Mouse (Mus musculus): ENCODE measurements around the gene Plvap.
"Not testable (repeated sequence)": the region's sequence is repeated elsewhere in the genome, so short reads cannot be mapped to it uniquely, and the experiment has no call there.

Plvap gene

DNA sequence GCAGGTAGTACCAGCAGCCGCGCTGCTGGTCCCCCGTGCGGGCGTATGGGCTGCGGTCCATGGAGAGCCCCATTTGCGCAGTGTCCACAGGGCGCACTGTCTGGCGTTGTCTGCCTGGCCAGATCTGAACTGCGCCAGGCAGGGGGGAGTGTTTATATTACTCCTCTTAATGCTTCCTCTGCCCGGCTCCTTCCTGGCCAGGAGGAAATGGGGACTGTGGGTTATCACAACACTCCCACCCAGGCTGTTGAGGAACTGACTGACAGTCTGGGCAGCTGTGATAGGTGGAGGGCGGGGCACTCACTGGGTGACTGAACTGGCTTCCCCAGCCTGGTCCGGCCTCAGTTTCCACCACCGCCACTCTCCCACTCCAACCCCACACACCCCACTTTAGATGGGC is at the start of gene Plvap:
Gene Plvap, minus strand, starts transcription at position 109 of the 400 bp plus-strand sequence.
- DNase-seq (ENCODE audit: low spot score in 2 of 2) = no peak

DNA sequence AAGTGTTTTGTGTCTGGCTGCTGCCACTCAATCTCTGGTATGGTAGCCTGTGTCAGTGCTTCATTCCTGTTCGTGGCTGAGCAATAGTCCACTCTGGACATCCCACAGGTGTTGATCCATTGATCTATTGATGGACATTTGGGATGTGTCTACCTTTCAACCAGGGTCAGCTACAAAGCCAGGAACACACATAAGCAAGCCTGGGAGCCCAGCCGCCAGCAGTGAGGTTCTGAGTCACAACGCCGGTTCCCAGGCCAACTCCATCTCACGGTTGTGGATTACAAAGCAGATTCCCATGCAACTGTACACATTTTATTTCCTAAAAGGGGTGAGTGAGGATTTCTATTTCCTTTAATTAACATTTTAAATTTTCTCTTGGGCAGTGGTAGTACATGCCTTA is 49.2 kb upstream of the Plvap start:
- DNase-seq (ENCODE audit: low spot score in 2 of 2) = no peak

DNA sequence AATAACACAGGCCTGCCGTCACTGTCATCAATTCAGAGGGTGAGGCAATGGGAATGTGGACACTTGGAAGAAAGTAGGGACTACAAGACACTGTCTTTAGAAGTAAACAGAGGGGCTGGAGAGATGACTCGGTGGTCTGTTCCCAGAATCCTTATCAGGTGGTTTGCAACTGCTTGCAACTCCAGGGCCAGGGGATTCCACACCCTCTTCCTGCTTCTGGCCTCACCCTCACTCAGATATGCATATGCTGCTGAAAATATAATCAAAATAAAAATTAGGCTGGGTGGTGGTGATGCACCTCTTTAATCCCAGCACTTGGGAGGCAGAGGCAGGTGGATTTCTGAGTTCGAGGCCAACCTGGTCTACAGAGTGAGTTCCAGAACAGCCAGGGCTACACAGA is 48.5 kb upstream of the Plvap start:
- DNase-seq (ENCODE audit: low spot score in 2 of 2) = no peak

DNA sequence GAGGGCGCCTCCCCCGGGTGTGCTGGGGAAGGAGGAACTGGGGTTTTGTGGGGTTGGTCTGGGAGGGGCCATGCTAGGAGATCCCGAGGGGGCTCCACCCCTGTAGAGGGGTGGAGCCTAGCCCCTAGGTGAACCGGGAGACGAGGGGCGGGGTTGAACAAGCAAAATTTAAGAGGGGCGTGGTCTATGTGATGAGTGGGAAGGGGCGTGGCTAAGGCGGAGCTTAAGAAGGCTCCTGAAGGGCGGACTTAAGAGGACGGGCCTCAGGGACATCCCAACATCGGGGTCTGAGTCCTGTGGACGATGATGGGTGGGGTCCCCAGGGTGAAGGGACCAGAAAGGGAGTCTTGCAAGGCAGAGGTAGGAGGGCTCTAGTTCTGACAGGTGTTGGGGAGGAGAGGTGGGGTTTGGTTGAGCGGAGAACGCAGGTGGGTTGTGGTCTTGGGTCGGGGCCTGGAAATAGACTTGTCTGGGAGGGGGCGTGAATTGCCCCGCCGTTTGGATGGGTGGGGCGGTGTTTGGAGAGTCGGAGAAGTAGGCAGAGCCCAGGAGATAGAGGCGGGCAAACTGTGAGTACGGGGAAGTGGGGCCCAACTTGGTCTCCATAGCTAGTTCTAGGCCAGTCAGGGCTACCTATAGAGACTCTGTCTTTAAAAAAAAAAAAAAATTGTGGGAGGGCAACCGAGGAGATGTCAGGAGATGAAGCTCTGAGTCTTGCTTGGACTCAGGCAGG is 47.6 kb upstream of the Plvap start:
- DNase-seq (ENCODE audit: low spot score in 2 of 2) = no peak

DNA sequence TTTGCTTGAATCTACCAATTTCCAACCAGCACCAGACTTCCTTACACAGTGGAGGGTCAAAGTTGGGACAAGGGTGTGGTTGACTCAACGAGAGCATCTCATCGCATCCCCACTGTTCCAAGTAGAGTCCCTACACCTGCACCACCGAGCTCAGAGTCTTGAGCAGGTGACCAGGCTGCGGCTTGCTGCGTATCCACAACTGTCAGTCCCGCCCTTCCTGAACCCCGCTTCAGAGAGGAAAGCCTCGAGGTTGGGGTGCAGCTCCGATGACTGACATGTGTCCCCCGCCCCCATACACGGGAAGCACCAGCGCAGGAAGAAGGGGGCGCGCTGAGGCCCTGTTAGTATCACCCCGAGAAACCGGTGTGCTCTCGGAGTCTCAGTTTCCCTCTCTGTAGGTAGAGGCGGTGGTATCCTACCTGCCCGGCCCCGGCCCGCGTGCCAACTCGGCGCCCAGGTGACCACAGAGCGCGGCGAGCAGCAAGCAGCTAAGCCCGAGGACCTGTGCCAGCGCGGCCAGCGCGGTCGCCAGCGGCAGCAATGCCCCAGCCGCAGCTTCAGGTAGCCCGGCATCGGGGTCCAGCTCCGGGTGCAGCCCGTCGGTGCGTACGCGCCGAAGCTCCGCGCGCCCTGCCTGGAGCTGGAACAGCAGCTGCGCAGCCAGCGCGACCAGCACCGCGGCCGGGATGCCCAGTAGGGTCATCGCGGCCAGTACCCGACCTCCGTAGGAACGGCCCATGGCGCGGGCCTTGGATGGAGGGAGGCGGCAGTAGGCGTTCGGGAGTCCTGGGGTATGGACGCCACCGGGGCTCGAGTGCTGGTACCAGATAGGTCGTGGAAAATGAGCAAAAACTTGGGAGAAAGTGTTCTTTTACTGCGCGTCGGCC is 46.8 kb upstream of the Plvap start, which contains the start of gene Tmem221:
Gene Tmem221, minus strand, starts transcription at position 801 of the 887 bp plus-strand sequence.
- DNase-seq (ENCODE audit: low spot score in 2 of 2) = no peak

DNA sequence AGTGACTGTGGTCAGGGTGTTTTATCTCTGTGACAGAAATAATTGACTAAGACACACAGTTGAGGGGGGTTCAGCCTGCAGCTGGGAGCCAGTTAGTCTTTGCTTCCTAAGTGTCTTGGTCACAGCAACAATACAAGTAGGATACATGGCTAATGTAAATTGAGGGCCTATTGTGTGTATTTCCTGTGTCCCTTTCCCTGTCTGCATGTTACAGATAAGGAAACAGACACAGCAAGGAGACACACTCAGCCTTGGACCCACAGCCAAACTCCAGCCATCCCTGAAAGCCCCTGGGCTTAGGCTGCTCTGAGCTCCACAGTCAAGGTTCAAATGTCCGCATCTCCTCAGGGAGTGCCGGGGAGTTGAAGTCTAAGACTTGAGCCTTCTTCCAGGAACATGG is 43.1 kb upstream of the Plvap start:
- DNase-seq (ENCODE audit: low spot score in 2 of 2) = no peak

DNA sequence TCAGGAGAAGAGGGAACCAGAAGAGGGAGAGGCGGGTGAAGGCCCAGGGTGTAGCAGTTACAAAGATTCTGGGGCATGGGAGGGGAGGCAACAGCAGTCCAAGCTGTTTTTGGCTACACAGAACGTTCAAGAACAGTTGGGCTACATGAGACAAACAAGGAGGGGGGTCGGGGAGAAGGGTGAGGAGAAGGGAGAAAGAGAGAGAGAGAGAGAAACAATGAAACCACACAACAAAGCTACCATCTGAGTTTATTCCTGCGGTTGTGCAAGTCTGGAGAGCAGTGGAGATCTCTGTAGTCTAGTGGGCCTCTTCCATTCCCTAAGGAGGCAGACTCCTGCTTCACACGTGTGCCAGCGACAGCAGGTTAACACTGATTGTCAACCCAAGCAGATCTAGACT is 42.4 kb upstream of the Plvap start:
- DNase-seq (ENCODE audit: low spot score in 2 of 2) = no peak

DNA sequence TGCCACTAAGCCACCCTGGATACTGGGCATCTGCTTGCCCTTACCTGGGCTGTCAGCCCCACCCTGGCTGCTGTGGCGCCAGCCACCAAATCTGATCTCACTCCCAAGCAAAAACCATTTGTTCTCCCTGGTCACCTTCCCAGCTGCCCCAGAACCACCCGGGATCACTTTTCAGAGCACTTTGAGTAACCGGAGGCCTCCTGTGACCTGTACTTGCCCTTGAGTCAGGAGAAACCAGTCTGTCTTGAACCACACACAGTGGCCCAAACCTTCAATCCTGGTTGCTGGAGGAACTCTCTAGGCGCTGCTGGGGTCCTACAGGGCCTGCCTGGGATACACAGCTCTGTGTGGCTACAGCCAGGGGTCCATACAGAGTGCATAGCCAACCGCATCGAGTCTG is 41.2 kb upstream of the Plvap start:
- DNase-seq (ENCODE audit: low spot score in 2 of 2) = no peak

DNA sequence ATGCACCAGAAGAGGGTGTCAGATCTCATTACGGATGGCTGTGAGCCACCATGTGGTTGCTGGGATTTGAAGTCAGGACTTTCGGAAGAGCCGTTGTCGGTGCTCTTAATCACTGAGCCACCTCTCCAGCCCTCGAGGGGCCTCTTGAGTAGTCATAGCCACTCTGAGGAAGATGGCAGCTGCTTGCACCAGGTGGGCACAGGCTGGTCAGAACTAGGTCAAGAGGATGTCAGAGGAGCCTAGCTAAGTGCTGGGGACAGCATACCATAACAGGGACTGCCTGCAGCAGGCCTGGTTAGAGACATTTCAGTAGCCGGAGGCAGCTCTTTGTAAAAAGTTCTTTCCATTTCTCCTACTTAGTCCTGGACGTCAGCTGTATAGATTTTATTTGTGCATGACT is 39.2 kb upstream of the Plvap start:
- DNase-seq (ENCODE audit: low spot score in 2 of 2) = no peak

DNA sequence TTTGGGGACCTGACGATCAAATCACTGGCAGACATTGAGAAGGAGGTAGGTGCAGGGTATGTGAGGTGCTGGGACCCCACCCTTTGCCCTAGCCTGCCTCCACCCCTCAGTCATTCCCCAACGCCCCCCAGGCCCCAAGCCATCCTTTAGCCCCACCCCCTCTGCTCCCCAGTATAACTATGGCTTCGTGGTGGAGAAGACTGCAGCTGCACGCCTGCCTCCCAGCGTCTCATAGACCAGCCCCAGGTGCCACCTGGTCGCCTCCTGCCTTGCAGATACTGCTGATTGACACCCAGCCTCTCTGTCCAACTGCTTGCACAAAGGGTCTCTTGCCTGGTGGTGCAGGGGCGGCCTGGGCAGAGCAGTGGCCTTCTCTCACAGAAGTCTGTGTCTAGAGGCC is 36.0 kb upstream of the Plvap start:
- DNase-seq (ENCODE audit: low spot score in 2 of 2) = no peak

DNA sequence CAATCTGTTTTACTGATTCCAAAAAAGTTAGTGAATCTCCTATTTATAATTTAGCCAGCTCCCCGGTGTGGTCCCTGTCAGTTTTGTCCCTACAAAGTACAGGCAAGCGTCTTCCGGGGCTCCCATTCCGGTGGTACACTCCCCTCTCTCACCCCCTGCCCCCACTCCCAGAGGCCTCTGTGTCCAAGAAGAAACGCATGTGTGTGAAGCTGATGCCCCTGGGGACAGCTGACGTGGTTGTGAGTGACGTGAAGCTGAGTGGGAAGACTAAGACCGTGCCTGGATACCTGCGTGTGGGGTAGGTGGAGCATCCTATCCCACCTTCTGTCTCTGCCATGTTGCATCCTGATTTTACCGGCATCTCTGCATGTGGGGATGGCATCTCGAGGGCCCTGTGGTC is 33.5 kb upstream of the Plvap start:
- no peak for DNase-seq (ENCODE audit: low spot score in 2 of 2)

DNA sequence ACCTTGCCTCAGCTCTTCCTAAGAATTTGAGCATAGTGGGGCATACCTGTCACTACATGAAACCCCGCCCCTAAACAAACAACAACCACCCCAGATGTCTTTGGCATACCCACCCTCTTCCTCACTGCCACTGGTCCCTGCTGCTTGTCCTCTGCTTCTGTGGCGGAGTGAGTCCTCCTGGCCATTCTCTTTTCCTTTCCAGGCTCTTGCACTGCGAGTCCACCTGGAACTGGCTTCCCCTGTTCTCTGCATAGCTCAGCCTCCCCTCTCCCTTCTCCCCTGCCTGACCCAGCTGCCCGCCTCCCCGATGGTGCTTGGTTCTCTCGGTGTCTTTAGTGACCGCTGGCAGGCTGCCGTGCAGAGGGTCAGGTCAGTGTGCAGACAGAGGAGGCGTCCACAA is 32.2 kb upstream of the Plvap start:
- DNase-seq (ENCODE audit: low spot score in 2 of 2) = no peak

DNA sequence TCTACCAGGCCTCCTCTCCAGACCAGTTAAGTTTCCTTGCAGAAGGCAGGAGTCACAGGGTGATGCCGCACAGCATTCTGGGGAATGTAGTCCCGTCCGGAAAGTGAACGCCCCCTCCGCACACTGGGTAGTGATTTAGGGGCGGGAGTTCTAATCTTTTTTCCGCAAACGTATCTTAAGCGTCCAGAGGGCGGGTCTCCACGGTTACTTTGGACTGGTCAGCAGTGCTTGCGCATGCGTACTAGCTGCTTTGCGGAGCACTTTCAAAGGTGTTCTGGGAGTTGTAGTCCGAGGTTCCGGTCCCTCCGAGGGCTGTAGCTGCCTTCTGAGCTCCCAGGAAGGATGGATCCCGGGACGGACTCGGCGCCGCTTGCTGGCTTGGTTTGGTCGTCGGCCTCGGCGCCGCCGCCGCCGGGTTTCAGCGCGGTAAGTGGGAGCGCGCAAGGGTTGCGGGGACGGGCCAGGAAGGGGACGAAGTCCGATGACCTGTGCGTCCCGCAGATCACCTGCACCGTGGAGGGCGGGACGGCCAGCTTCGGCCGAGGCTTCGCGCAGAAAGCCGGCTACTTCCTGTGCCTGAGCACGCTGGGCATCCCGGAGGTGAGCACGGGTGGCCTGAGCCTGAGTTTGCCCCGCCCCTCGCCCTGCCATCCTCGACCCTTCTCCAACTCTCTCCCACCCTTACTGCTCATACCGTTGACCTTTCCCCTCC is 31.2 kb upstream of the Plvap start, which contains the start of gene Mvb12a:
Gene Mvb12a, plus strand, starts transcription at position 291 of the 712 bp plus-strand sequence.
- peak; percentile 84 to 94 for DNase-seq (ENCODE audit: low spot score in 2 of 2)

DNA sequence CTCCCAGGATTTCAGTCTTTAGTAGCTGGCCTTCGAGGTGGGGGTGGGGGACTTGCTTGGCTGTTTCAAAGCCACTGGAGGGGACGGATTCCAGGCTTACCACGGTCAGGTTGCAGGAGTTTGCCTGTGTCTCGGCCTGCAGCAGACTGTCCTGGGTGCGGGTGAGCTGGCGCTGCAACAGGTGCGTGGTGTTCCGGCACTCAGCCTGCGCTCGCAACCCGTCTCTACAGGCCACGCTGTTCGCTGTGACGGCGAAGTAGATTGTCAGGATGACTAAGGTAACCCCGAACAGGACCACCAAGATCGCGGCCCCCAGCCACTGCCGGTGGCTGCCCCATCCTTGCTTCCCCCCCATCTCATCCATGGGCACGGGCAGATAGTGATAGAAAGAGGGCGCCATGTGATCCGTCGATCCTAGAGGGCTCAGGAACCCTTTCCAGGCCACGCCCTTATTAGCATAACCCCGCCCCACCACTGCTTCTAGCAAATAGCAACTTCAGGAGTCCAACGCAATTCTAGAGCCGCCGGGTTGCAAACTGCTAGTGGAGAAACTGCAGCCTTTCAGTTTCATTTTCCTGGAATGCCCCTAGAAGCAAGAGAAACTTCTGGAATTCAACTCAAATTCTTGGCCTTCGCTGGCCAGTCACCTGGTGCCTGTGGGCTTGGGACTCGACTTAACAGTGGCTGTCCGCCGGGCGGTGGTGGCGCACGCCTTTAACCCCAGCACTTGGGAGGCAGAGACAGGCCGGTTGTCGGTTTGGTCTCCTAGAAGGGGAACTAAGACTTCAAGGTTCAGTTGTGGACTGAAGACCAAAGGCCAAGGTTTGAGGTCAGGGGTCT is 25.7 kb upstream of the Plvap start, which contains the start of gene Bst2:
Gene Bst2, minus strand, starts transcription at position 429 of the 840 bp plus-strand sequence.
- DNase-seq (ENCODE audit: low spot score in 2 of 2) = no peak

DNA sequence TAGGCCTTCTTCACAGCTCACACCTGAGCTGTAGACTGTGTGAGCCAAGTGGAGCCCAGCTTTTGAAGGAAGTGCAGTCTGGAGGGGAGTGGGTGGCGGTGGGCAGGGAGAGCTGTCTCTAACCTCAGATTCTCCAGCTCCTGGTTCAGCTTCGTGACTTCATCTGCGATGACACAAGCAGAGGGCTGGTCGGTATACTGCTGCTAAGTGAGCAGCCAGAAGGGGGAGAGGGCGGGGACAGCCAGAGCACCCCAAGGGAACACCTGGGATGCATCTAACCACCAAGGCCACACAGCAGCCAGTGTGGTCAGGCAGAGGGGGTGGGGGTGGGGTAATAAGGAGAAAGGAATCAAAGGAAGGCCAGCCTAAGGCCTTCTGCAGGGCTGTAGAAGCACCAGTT is 24.1 kb upstream of the Plvap start:
- no peak for DNase-seq (ENCODE audit: low spot score in 2 of 2)

DNA sequence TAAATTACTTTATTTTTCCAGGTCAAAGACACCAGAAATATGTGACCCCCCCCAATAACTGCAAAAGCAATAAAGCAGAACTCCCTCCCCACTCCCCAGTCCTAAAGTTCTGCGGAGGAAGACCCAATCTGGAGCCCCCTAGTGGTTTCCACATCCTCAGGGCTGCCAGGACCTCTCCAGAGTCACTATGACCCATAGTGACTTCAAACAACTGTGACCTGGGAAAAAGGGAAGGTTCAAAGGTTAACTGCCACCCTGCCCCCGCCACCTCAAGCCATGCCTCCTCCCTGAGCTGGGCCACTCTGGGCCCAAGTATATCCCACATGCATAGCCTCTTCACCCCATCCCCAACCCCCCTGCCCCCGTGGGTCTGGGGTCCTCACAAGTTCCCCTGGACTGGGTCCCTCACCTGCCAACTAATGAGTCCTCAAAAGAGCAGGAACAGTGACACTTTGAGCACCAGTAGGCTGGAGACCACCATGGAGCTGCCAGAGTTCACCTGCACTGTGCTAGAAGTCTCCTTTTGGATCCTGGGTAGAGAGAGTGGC is 22.8 kb upstream of the Plvap start:
- no peak for DNase-seq (ENCODE audit: low spot score in 2 of 2)

DNA sequence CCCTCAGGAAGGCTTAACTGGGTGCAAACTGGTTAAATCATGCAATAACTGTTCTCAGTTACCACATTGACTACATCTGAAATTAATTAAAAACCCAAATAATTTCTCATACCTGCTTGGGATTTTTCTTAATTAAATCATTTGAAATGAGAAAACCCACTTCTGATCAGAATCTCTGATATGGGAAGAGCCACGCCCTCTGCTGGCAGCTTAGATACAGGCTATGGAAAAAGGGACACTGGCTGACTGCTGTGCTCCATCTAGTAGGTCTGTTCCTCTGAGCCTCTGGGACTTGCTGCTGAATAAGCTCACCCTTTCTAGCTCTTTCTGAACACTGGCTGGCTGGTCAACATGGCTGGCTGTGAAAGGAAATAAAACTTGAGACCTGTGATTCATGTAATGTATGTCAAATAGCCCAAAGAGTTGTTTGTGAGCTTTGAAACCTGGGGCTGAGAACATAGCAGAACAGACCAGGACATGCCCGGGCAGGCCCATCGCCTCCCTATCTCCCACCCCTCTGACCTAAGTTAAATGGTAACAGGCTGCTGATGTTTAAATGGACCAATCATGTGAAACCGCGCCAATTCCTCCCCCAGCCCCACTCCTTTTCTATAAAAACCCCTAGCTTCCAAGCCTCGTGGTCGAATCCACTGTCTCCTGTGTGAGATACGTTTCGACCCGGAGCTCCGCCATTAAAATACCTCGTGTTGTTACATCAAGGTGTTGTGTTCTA is 19.3 kb upstream of the Plvap start:
- not testable (repeated sequence) for DNase-seq (ENCODE audit: low spot score in 2 of 2)

DNA sequence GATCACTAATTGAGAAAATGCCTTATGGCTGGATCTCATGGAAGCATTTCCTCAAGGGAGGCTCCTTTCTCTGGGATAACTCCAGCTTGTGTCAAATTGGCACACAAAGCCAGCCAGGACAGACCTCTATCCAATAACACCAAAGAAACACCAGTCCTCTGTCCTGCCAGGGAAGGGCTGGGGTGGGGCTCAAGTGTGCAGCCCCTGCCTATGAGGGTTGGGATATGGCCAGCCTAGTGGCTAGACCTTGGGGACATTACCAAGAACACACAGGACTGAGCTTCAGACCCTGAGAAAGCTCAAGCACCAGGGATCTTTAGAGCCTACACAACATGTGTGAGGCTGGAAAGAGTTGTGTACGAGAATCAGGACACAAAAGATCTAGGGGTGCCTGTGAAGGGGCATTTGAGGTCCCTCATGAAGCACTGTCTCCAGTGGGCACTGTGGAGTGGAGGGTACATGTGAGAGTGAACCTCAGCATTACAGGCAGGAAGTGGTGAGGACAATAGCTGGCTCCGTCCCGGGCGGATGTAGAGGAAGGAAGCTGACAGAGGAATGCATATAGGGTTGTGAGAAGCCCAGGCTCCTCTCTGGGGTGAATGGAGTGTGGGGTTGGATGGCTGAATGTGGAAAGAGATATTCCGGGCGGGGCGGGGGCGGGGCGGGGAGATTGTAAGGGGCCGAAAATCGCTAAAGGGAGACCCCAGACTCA is 17.0 kb upstream of the Plvap start:
- DNase-seq (ENCODE audit: low spot score in 2 of 2) = no peak

DNA sequence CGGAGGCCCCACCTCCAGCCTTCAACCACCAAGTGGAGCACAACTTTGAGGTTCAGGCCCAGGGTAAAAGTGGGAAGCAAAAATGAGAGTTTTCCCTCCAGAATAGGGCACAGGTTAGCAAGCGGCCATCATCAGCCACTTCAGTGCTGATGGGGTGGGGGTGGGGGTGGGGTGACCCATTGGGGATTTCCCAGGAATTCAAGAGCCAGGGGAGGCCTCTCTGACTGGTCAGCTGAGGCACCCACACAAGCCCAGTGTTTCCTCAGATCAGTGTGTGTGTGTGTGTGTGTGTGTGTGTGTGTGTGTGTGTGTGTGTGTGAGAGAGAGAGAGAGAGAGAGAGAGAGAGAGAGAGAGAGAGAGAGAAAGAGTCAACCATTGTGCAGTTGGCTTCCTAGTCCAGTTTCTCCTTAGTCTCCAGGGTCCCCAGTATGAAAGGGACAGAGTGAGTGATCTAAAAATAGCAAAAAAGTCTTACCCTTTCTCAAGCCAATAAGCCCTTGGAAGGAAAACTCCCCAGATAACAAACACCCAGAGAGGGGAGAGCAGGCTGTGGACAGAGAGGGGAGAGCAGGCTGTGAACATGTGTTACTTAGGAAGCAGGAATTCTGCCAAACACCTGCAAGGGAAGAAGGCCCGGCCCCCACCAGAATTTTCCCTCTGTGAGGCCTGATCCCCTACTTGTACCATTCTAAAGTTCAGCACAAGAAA is 15.8 kb upstream of the Plvap start:
- no peak for DNase-seq (ENCODE audit: low spot score in 2 of 2)

Data from frontal cortex, postnatal 25 days (tissue).